Mouse (Mus musculus) left cerebral cortex, adult 18-20 months (tissue): ENCODE measurements around the gene Cdpf1. TPM values are rescaled to one million over a fixed set of nuclear protein-coding genes. Genes with fewer than 3 reads are reported as not detected.
A peak's percentile ranks its signal among the peaks of the same experiment; 100 is the strongest.
"Not testable (repeated sequence)": the region's sequence is repeated elsewhere in the genome, so short reads cannot be mapped to it uniquely, and the experiment has no call there.

Source experiments
- DNase-seq, 2 experiments: peaks; one replicate each; pipeline ENCODE4 v3.0.0; 2021 to 2022; ENCODE audit warnings: low spot score in 2 of 2, mixed read lengths in 1 of 2
- total RNA-seq, 2 experiments: library from RNA; stranded (reverse); gene quantifications; 2 replicates each; pipeline ENCODE4 v1.2.3; 2021

The Cdpf1 gene
- total RNA-seq, 2 experiments from 2014 or later, result 19.3 to 21.3 TPM

GRCm38 (mm10) chr15:85809091-85809490 is 2.4 kb downstream of the Cdpf1 start:
- no peak for DNase-seq

- DNase-seq, result no peak
Observed at GRCm38 (mm10) chr15:85808434-85808833, 3.1 kb downstream of the Cdpf1 start.

- no peak for DNase-seq
Observed at GRCm38 (mm10) chr15:85808031-85808430, 3.5 kb downstream of the Cdpf1 start.

- no peak for DNase-seq
Observed at GRCm38 (mm10) chr15:85807404-85807803, 4.1 kb downstream of the Cdpf1 start.

GRCm38 (mm10) chr15:85806886-85807285 is 4.6 kb downstream of the Cdpf1 start:
- DNase-seq, result no peak

- DNase-seq, result no peak
Observed at GRCm38 (mm10) chr15:85802931-85803330, 8.6 kb downstream of the Cdpf1 start.

GRCm38 (mm10) chr15:85798676-85799075 is 12.8 kb downstream of the Cdpf1 start:
- DNase-seq, result no peak

- no peak for DNase-seq
Observed at GRCm38 (mm10) chr15:85795516-85795915, 16.0 kb downstream of the Cdpf1 start.

- DNase-seq, result peak in 1 of 2 experiments; percentile 11
Observed at GRCm38 (mm10) chr15:85792819-85793218, 18.7 kb downstream of the Cdpf1 start.

- no peak for DNase-seq
Observed at GRCm38 (mm10) chr15:85791449-85791848, 20.0 kb downstream of the Cdpf1 start.

GRCm38 (mm10) chr15:85788633-85789032 is 22.9 kb downstream of the Cdpf1 start:
- no peak for DNase-seq

GRCm38 (mm10) chr15:85788051-85788450 is 23.4 kb downstream of the Cdpf1 start:
- no peak for DNase-seq

GRCm38 (mm10) chr15:85787482-85787881 is 24.0 kb downstream of the Cdpf1 start:
- no peak for DNase-seq

- no peak for DNase-seq
Observed at GRCm38 (mm10) chr15:85786711-85787110, 24.8 kb downstream of the Cdpf1 start.

- DNase-seq, result no peak
Observed at GRCm38 (mm10) chr15:85784341-85784740, 27.2 kb downstream of the Cdpf1 start.

- no peak for DNase-seq
Observed at GRCm38 (mm10) chr15:85783146-85783545, 28.4 kb downstream of the Cdpf1 start.

GRCm38 (mm10) chr15:85778891-85779290 is 32.6 kb downstream of the Cdpf1 start:
- DNase-seq, result not testable (repeated sequence)

GRCm38 (mm10) chr15:85776771-85777170 is 34.7 kb downstream of the Cdpf1 start:
- DNase-seq, result no peak

GRCm38 (mm10) chr15:85776241-85776640 is 35.3 kb downstream of the Cdpf1 start:
- no peak for DNase-seq

- DNase-seq, result no peak
Observed at GRCm38 (mm10) chr15:85775001-85775400, 36.5 kb downstream of the Cdpf1 start.

- no peak for DNase-seq
Observed at GRCm38 (mm10) chr15:85774419-85774818, 37.1 kb downstream of the Cdpf1 start.

- DNase-seq, result no peak
Observed at GRCm38 (mm10) chr15:85772146-85772740, 39.3 kb downstream of the Cdpf1 start.

- DNase-seq, result no peak
Observed at GRCm38 (mm10) chr15:85771306-85772121, 40.0 kb downstream of the Cdpf1 start.
